Mouse (Mus musculus) myocyte (in vitro differentiated cells): ENCODE measurements around the gene Mgll.

Source experiments
- MAX ChIP-seq: IDR thresholded peaks from one replicate; pipeline ENCODE4 v1.6.1; 2011; ENCODE audit warnings: low read depth, mild to moderate bottlenecking, control low read depth
- MYOD1 ChIP-seq, 3 experiments: IDR thresholded peaks; one replicate each; pipeline ENCODE4 v1.6.1; 2011; ENCODE audit warnings: control low read depth in 2 of 3, low read depth in 2 of 3, mild to moderate bottlenecking in 2 of 3, moderate library complexity in 1 of 3; ENCODE audit not compliant: insufficient read length in 2 of 3, control insufficient read depth in 1 of 3
- POLR2A ChIP-seq: IDR thresholded peaks from one replicate; pipeline ENCODE4 v1.6.1; 2011; ENCODE audit warnings: low read depth, mild to moderate bottlenecking, control low read depth, moderate library complexity; ENCODE audit not compliant: insufficient read length
- POLR2AphosphoS2 ChIP-seq: IDR thresholded peaks from one replicate; pipeline ENCODE4 v1.6.1; 2011; ENCODE audit warnings: low read depth, control low read depth; ENCODE audit not compliant: insufficient read length
- USF1 ChIP-seq: IDR thresholded peaks from one replicate; pipeline ENCODE4 v1.6.1; 2011; ENCODE audit warnings: low read depth, mild to moderate bottlenecking, control low read depth, moderate library complexity

DNA sequence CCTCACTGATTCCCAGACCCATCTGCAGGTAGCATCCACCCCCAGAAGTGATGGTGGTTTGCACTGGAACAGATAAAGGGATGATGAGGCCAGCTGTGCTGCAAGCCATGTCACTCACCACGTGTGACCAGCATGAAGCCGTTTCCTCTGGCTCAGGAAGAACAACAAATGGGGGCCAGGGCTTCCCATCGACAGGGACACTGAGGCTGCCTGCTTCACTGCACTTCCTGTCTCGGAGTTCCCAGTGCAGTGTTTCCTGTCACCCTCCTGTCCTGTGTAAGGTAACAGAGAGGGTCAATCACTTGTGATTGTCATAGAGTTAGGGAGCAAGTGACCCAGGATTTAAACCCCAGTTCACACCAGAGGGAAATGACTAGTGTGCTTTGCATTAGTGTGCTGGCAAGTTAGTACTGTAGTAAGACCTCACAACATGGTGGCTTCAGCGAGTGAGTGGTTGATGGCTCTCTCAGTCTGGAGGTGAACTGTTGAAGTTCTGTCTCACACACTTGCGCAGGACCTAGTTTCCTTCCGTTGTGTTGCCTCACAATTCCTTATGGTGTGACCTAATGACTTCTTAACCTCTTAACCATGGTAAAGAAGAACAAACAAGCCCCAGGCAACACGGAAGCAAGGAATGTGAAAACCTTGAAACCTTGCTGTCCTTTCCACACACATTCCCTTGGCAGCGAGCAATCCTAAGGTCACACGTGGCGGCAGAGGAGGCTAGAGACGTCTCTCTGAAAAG, 23.3 kb downstream of the Mgll start:
- TF ChIP-seq MAX = no peak
- TF ChIP-seq POLR2A = no peak
- TF ChIP-seq MYOD1 (IDR thresholded peaks at IDR 0.05; ENCODE audit: control insufficient read depth in 1 of 3, insufficient read length in 2 of 3, low read depth in 2 of 3) = no peak
- TF ChIP-seq POLR2AphosphoS2 = no peak
- no peak for TF ChIP-seq USF1
